Mouse (Mus musculus): Measurements from ENCODE around the gene Pitpnm1. TPM values are rescaled to one million over a fixed set of nuclear protein-coding genes. Genes with fewer than 3 reads are reported as not detected.

Pitpnm1 gene
- total and polyA plus RNA-seq, 3 experiments = 15.9 to 43.8 (median 34.7) TPM

DNA sequence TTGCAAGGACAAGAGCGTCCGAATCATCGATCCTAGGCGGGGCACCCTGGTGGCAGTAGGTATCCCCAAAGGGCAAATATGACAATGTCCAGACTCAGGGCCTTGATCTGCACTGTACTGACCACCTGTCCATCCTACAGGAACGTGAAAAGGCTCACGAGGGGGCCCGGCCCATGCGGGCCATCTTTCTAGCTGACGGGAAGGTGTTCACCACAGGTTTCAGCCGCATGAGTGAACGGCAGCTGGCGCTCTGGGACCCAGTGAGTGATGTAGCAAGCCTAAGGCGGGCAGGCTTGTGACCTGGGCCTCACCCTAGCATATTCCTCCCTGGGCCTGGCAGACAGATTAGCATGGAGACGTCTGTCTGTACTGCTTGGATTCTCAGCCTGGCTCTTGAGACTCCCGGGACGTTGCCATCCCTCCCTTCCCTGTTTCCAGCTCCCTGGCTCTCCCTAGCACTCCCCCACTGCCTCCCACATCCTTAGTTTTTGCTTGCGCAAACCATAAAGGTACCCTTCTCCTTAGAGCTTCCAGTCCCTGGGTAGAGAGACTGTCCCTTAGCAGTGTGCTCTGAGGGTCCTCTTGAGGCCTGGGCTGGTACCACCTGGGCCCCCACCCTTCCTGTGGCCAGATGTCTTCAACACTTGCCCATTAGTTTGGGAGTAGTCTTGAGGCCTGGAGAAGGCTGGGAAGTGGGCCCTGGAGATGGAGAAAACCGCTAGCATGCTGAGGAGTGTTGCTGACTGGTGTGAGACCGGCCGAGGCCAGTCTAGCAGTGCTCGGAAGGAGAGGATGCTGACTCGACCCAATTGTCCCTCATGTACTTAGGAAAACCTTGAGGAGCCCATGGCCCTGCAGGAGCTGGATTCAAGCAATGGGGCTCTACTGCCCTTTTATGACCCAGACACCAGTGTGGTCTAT lies 51.0 kb downstream of the Pitpnm1 start:
- Histone ChIP-seq H3K27me3 (replicated peaks) (no peaks in the 10 kb centered on the region), H3K4me2 (ENCODE audit: insufficient read depth, low read depth, poor library complexity, severe bottlenecking) (peak overlapping the region; percentile 93), H3K27ac (ENCODE audit: insufficient read depth, low read depth) (peak overlapping the region; percentile 84), H3K4me3 (replicated peaks in 1 of 3; ENCODE audit: low read depth in 2 of 3, low read length in 2 of 3, poor library complexity in 1 of 3) (peak overlapping the region; percentile 52 to 92 (median 77)), H3K9me3 (replicated peaks; ENCODE audit: low read length) (peaks cover 2% of the 10 kb centered on the region), H3K79me2 (replicated peaks; ENCODE audit: control insufficient read depth, extremely low read depth, insufficient read depth, poor library complexity, severe bottlenecking) (peaks cover 26% of the 10 kb centered on the region), H3K9ac (ENCODE audit: insufficient read depth, low read depth) (peak overlapping the region; percentile 96; the same call in 1 of the 2 replicates), H3K4me1 (ENCODE audit: control insufficient read depth in 1 of 2, insufficient read depth in 2 of 2) (peaks cover 34 to 66% of the 10 kb centered on the region in 2 experiments), H3K36me3 (replicated peaks in 1 of 2; ENCODE audit: control insufficient read depth in 1 of 2, insufficient read depth in 1 of 2, low read length in 1 of 2) (peaks cover 30 to 48% of the 10 kb centered on the region in 2 experiments)
- DNase-seq (ENCODE audit: extremely low read depth) = peak; percentile 74
- TF ChIP-seq RAD21 (IDR thresholded peaks at IDR 0.05; ENCODE audit: low read depth, low read length) = peak; percentile 37
- peak; percentile 51; the same call in 1 of the 2 replicates for TF ChIP-seq ETS1 (conservative IDR thresholded peaks at IDR 0.05; ENCODE audit: low read depth, low read length)
- peak; percentile 77 for TF ChIP-seq MYC (IDR thresholded peaks at IDR 0.05; ENCODE audit: low read depth, low read length)
- peak; percentile 69; the same call in 1 of the 2 replicates for TF ChIP-seq MXI1 (IDR thresholded peaks at IDR 0.05; ENCODE audit: low read depth, low read length)
- TF ChIP-seq TCF12 (IDR thresholded peaks at IDR 0.05; ENCODE audit: low read depth, low read length) = peak; percentile 42; the same call in 1 of the 2 replicates
- no peak for TF ChIP-seq NRF1 (IDR thresholded peaks at IDR 0.05; ENCODE audit: low read depth, low read length)
- no peak for TF ChIP-seq ZC3H11A (IDR thresholded peaks at IDR 0.05; ENCODE audit: low read depth, low read length)
- TF ChIP-seq KAT2A (IDR thresholded peaks at IDR 0.05; ENCODE audit: insufficient replicate concordance, low read length) = no peak
- peak; percentile 84 for TF ChIP-seq BHLHE40 (IDR thresholded peaks at IDR 0.05; ENCODE audit: low read depth, low read length)
- no peak for TF ChIP-seq NELFE (IDR thresholded peaks at IDR 0.05; ENCODE audit: low read depth, low read length)
- TF ChIP-seq ZNF384 (IDR thresholded peaks at IDR 0.05; ENCODE audit: low read depth, low read length) = no peak
- TF ChIP-seq ZMIZ1 (IDR thresholded peaks at IDR 0.05; ENCODE audit: low read depth, low read length) = 0 out of 2 replicates have a peak, but pooled peaks have one; percentile 19
- TF ChIP-seq RCOR1 (conservative IDR thresholded peaks at IDR 0.05; ENCODE audit: low read depth, low read length) = no peak
- TF ChIP-seq SIN3A (IDR thresholded peaks at IDR 0.05; ENCODE audit: low read length) = 0 out of 2 replicates have a peak, but pooled peaks have one; percentile 38
- no peak for TF ChIP-seq GABPA (IDR thresholded peaks at IDR 0.05; ENCODE audit: insufficient replicate concordance, low read depth, low read length)
- peak in 1 of 2 experiments; percentile 54; a peak in 2 of 4 replicates for TF ChIP-seq CTCF (conservative IDR thresholded peaks at IDR 0.05 in 1 of 2, IDR thresholded peaks at IDR 0.05 in 1 of 2; ENCODE audit: low read depth in 2 of 2, low read length in 2 of 2)
- no peak for TF ChIP-seq UBTF (IDR thresholded peaks at IDR 0.05; ENCODE audit: low read depth, low read length)
- TF ChIP-seq PAX5 (IDR thresholded peaks at IDR 0.05; ENCODE audit: low read length) = no peak
- TF ChIP-seq SMC3 (IDR thresholded peaks at IDR 0.05; ENCODE audit: low read depth, low read length) = peak; percentile 42
- dilution Hi-C loops (cut with MboI; ENCODE audit: extremely low pct_ligation_motif_present, extremely low pct_unique_long_range_greater_than_20kb, low sequenced_read_pairs) = no loop called here
- in situ Hi-C loops (cut with MboI; ENCODE audit: low pct_ligation_motif_present, low pct_unique_long_range_greater_than_20kb, low sequenced_read_pairs) = no loop called here
